Mouse (Mus musculus) cerebellum, adult 8-10 months (tissue): ENCODE results near the gene Prok2.

ENCODE experiments used
- DNase-seq: peaks from one replicate; pipeline ENCODE4 v3.0.0; 2022

Prok2 gene

GRCm38 (mm10) chr6:99692206-99692915 is 33.8 kb downstream of the Prok2 start, which contains the start of gene Gpr27:
Gene Gpr27 (plus strand): TSS chr6:99692679.
- DNase-seq, result peak; percentile 49

- no peak for DNase-seq
Measured at GRCm38 (mm10) chr6:99691666-99692205, 34.5 kb downstream of the Prok2 start.

- DNase-seq, result no peak
Measured at GRCm38 (mm10) chr6:99688513-99688912, 37.7 kb downstream of the Prok2 start.

- no peak for DNase-seq
Measured at GRCm38 (mm10) chr6:99684899-99685298, 41.3 kb downstream of the Prok2 start.

GRCm38 (mm10) chr6:99683974-99684373 is 42.2 kb downstream of the Prok2 start:
- DNase-seq, result no peak

- no peak for DNase-seq
Measured at GRCm38 (mm10) chr6:99678108-99678507, 48.1 kb downstream of the Prok2 start.

- DNase-seq, result no peak
Measured at GRCm38 (mm10) chr6:99677325-99677724, 48.9 kb downstream of the Prok2 start.

GRCm38 (mm10) chr6:99674482-99674881 is 51.7 kb downstream of the Prok2 start:
- no peak for DNase-seq

GRCm38 (mm10) chr6:99671768-99672167 is 54.4 kb downstream of the Prok2 start:
- DNase-seq, result no peak

GRCm38 (mm10) chr6:99670481-99671119 is 55.6 kb downstream of the Prok2 start:
- DNase-seq, result peak; percentile 71

- no peak for DNase-seq
Measured at GRCm38 (mm10) chr6:99669481-99670325, 56.5 kb downstream of the Prok2 start.

- DNase-seq, result no peak
Measured at GRCm38 (mm10) chr6:99667290-99667689, 58.9 kb downstream of the Prok2 start.

- peak; percentile 87 for DNase-seq
Measured at GRCm38 (mm10) chr6:99666318-99667171, 59.6 kb downstream of the Prok2 start, which contains the start of the genes Eif4e3 and Gm20696. Gene Eif4e3 (minus strand): TSS chr6:99666771. Gene Gm20696 (minus strand): TSS chr6:99666797.

GRCm38 (mm10) chr6:99665457-99666317 is 60.5 kb downstream of the Prok2 start:
- DNase-seq, result no peak

- DNase-seq, result no peak
Measured at GRCm38 (mm10) chr6:99663232-99663631, 63.0 kb downstream of the Prok2 start.
